Comparison of ENCODE assay signal across 23 mouse cellular contexts in genomic region chr7:144438811-144439210, GRCm38 (mm10).
"Had no signal": no experiment of that assay in that cellular context is flagged by ENCODE, and none has a peak within 500 bp of the region (broad histone marks: within the 10 kb centered on the region; RNA-seq: fewer than 3 reads in every experiment).

No protein-coding gene starts in this region.

- DNase-seq: kidney, adult 18-20 months; kidney, adult 9 months; kidney, postnatal 14 days; kidney, postnatal 4 days; liver; liver, postnatal 0 days; lung, embryonic 14.5 days; retina, postnatal 1 day; right cerebral cortex, postnatal 25 days; spleen, adult 18-20 months; thymus, adult 18-20 months; thymus, postnatal 36 days had no signal

- H3K27ac ChIP-seq: limb, embryonic 10.5 days; limb, embryonic 13.5 days; liver, embryonic 14.5 days; macrophage; midbrain, embryonic 12.5 days; midbrain, embryonic 15.5 days; neural tube, embryonic 12.5 days; neural tube, embryonic 15.5 days; stomach, embryonic 15.5 days had no signal

- H3K9me3 ChIP-seq: limb, embryonic 10.5 days; limb, embryonic 13.5 days; midbrain, embryonic 12.5 days; midbrain, embryonic 15.5 days; neural tube, embryonic 12.5 days; neural tube, embryonic 15.5 days; stomach, embryonic 15.5 days had no signal

- H3K4me2 ChIP-seq: limb, embryonic 13.5 days; lung, embryonic 14.5 days; midbrain, embryonic 12.5 days; midbrain, embryonic 15.5 days; neural tube, embryonic 12.5 days; neural tube, embryonic 15.5 days; stomach, embryonic 15.5 days had no signal

- H3K27me3 ChIP-seq: limb, embryonic 13.5 days; midbrain, embryonic 12.5 days; midbrain, embryonic 15.5 days; neural tube, embryonic 12.5 days; neural tube, embryonic 15.5 days; stomach, embryonic 15.5 days had no signal

- H3K4me1 ChIP-seq: limb, embryonic 10.5 days; limb, embryonic 13.5 days; midbrain, embryonic 12.5 days; midbrain, embryonic 15.5 days; neural tube, embryonic 12.5 days; neural tube, embryonic 15.5 days; stomach, embryonic 15.5 days had no signal

- H3K4me3 ChIP-seq: limb, embryonic 10.5 days; limb, embryonic 13.5 days; midbrain, embryonic 12.5 days; midbrain, embryonic 15.5 days; neural tube, embryonic 12.5 days; neural tube, embryonic 15.5 days; stomach, embryonic 15.5 days had no signal

- H3K9ac ChIP-seq: limb, embryonic 13.5 days; liver, embryonic 14.5 days; liver, postnatal 0 days; lung, embryonic 14.5 days; midbrain, embryonic 12.5 days; midbrain, embryonic 15.5 days; neural tube, embryonic 12.5 days; neural tube, embryonic 15.5 days; stomach, embryonic 15.5 days had no signal

- ATAC-seq: intestine, embryonic 16.5 days; liver, postnatal 0 days; lung, postnatal 0 days; midbrain, embryonic 15.5 days had no signal
